Mouse (Mus musculus) neutrophil, adult 5-6 weeks (primary cell): ENCODE data around the gene Sdr39u1. TPM values are rescaled to one million over a fixed set of nuclear protein-coding genes. Genes with fewer than 3 reads are reported as not detected.

Experiments
- ATAC-seq: fragments of 151-379, 151-347 bp; 2 replicates; pipeline ENCODE4 v1.8.0; 2017; ENCODE audit warnings: mild to moderate bottlenecking, moderate TSS enrichment; ENCODE audit not compliant: insufficient number of reproducible peaks, poor library complexity, low FRiP score, severe bottlenecking; ENCODE audit errors: extremely low read depth
- total RNA-seq: library from RNA; stranded (forward); fragments of 200-1000 nt; gene quantifications from 2 replicates; pipeline ENCODE4 v1.2.3, GENCODE M21; 2017

Sdr39u1 gene
- total RNA-seq, 1 experiment from 2014 or later = 9.7 TPM

- ATAC-seq = peak; percentile 69
Measured at GRCm38 (mm10) chr14:55863773-55864172, 36.3 kb downstream of the Sdr39u1 start.

- no peak for ATAC-seq
Measured at GRCm38 (mm10) chr14:55862970-55863369, 37.1 kb downstream of the Sdr39u1 start.

GRCm38 (mm10) chr14:55862186-55862585 lies 37.9 kb downstream of the Sdr39u1 start:
- ATAC-seq = no peak

DNA sequence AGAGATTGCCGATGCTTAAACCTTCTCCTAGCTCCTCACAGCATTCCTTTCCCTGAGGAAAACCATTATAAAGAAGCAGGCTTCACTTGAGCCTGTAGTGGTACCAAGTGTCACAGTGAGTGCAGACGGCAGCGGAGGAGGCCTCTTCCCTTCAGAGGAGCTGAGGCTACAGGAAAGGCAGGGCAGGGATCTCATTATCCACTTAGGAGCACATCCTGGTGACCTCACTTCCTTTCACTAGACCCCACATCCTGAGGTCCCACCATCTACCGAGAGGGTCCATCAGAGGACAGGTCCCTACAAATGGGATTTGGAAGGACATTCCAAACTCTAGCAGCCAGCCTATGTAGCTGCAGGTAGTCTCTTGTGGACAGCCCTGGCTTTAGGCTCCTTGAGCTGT lies 42.5 kb downstream of the Sdr39u1 start:
- ATAC-seq = no peak

- no peak for ATAC-seq
Measured at GRCm38 (mm10) chr14:55855101-55855561, 45.0 kb downstream of the Sdr39u1 start.

DNA sequence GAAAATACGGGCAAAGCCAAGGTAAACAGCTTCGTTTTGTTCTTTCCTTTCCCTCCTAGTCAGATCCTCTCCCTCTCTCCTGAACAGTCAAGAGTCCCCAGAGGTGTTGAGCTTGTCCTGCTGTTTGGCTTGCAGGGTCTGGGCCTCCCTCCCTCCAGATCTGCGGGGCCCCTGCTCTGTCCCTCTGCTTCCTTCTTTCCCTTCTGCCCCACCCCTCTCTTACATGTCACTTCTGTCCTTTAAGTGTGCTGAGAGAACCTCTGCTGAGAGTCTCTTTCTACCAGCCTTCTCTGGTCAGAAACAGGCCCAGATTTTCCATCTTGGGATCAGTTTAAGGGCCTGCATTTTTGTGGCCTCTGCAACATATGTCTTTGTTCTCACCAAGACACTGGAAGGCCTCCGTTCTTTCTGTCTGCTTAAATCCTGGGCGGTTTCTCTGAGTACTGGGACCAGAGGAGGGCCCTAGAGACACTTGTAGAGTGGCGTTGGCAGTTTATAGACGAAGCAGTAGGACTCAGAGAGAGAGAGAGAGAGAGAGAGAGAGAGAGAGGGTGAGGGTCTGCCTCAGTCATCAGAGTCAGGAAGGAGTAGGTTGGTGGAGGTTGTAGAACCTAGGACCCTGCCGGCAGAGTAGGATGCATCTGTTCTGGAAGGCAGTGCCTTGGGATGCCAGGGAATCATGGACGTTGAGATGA lies 45.5 kb downstream of the Sdr39u1 start:
- no peak for ATAC-seq

- ATAC-seq = no peak
Measured at GRCm38 (mm10) chr14:55853621-55854285, 46.3 kb downstream of the Sdr39u1 start, which contains the start of gene Nynrin. Gene Nynrin, plus strand, starts transcription at chr14:55854010.

- ATAC-seq = no peak
Measured at GRCm38 (mm10) chr14:55852646-55853551, 47.2 kb downstream of the Sdr39u1 start.

DNA sequence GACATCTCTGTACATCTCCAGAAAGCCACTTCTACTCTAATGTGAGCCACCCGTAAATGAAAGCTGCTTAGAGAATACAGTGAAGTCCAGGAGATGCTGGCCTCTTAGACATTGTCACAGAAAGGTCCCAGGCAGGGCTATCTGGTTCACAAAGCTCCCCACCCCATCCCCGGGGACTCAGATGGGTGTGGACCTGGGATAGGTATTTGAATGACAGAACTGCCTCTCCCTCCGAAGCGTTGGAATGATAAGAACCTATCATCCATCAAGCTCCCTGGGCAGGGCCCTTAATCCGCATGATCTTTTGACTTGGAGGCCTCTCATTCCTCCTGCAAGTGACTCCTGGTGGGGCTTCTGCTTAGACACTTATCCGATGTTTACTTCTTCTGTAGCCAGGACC lies 49.2 kb downstream of the Sdr39u1 start:
- ATAC-seq = no peak

Other genes starting within 250 kb of the Sdr39u1 start
- gene Mdp1, start 239.8 kb downstream of the Sdr39u1 start, total RNA-seq = 40.6 and 42.1 TPM in 2 replicates
- gene Gmpr2, start 228.4 kb downstream of the Sdr39u1 start, total RNA-seq = 27.5 and 44.8 TPM in 2 replicates
- 158 and 211 TPM in 2 replicates for gene Nedd8, start 228.2 kb downstream of the Sdr39u1 start, total RNA-seq
- gene Tinf2, start 218.5 kb downstream of the Sdr39u1 start, total RNA-seq = 64.8 and 68.2 TPM in 2 replicates
- 6.9 and 9.5 TPM in 2 replicates for gene Tgm1, start 186.4 kb downstream of the Sdr39u1 start, total RNA-seq
- 27.2 and 36.8 TPM in 2 replicates for gene Rabggta, start 178.0 kb downstream of the Sdr39u1 start, total RNA-seq
- gene Dhrs1, start 154.6 kb downstream of the Sdr39u1 start, total RNA-seq = 20.4 and 28.0 TPM in 2 replicates
- gene Nop9, start 154.6 kb downstream of the Sdr39u1 start, total RNA-seq = 12.1 and 15.8 TPM in 2 replicates
- 0.49 TPM in 1 of 2 replicates, not detected in the other for gene Cideb, start 141.8 kb downstream of the Sdr39u1 start, total RNA-seq
- gene Ltb4r2, start 138.9 kb downstream of the Sdr39u1 start, total RNA-seq = 0.25 and 0.81 TPM in 2 replicates
- gene Ltb4r1, start 134.3 kb downstream of the Sdr39u1 start, total RNA-seq = 12.9 and 14.6 TPM in 2 replicates
- gene Adcy4, start 116.2 kb downstream of the Sdr39u1 start, total RNA-seq = 0.49 TPM in 1 of 2 replicates, not detected in the other
- gene Ripk3, start 111.4 kb downstream of the Sdr39u1 start, total RNA-seq = 17.3 and 30.9 TPM in 2 replicates
- gene Nfatc4, start 77.1 kb downstream of the Sdr39u1 start, total RNA-seq = not detected in 2 replicates
- gene Nynrin, start 46.3 kb downstream of the Sdr39u1 start, total RNA-seq = 0.23 and 0.25 TPM in 2 replicates
- 0.37 TPM in 1 of 2 replicates, not detected in the other for gene Cbln3, start 15.9 kb downstream of the Sdr39u1 start, total RNA-seq
- 157 and 158 TPM in 2 replicates for gene Khnyn, start 15.3 kb downstream of the Sdr39u1 start, total RNA-seq
- gene Cma1, start 44.4 kb upstream of the Sdr39u1 start, total RNA-seq = 0.37 and 2.1 TPM in 2 replicates
- gene Cma2, start 50.7 kb upstream of the Sdr39u1 start, total RNA-seq = not detected in 2 replicates
- not detected in 2 replicates for gene Mcpt1, start 117.7 kb upstream of the Sdr39u1 start, total RNA-seq
- not detected in 2 replicates for gene Mcpt9, start 130.2 kb upstream of the Sdr39u1 start, total RNA-seq
- gene Mcpt2, start 141.7 kb upstream of the Sdr39u1 start, total RNA-seq = not detected in 2 replicates
- gene Mcpt4, start 162.0 kb upstream of the Sdr39u1 start, total RNA-seq = not detected in 2 replicates
- 0.58 TPM in 1 of 2 replicates, not detected in the other for gene Mcpt8, start 185.0 kb upstream of the Sdr39u1 start, total RNA-seq
- not detected in 2 replicates for gene Ctsg, start 202.3 kb upstream of the Sdr39u1 start, total RNA-seq
- not detected in 2 replicates for gene Gzme, start 220.3 kb upstream of the Sdr39u1 start, total RNA-seq
- gene Gzmd, start 232.3 kb upstream of the Sdr39u1 start, total RNA-seq = not detected in 2 replicates